In the genomic region with DNA sequence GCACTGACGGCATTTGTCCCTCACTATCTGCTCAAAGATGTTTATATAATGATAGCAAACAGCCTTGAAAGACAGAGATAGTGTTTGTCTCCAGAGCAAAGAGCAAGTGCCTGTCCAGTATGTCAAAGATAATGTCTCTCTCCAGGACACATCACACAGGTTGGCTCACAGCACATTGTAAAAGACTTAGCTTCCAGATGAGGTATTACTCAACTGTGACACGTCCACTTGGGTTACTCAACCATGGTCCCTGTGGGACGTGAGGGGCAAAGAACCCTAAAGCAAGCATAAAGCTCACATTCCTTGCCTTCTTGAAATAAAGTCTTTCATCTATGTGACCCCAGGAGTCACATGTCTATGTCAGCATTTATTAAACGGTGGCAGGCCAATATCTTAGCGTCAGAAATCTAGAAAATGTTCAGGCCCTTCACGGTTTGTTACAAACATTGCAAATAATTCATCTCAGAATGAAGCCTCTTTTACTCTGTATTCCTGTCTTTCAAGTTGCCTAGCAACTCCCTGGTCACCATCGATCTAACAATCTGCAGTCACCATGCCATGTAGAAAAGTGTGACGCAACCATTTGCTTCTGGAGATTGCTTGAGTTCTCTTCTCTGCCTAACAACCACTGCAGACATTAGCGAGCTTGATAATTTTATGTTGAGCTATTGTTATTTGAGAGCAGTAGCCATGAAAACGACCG, we compare ENCODE assay signal across 19 mouse cellular contexts. TPM values are rescaled to one million over a fixed set of nuclear protein-coding genes. Genes with fewer than 3 reads are reported as not detected.
DNase-seq lines count a peak whose midpoint lies in the region; ATAC-seq and TF ChIP-seq lines count a peak whose summit lies in the region.
"Had no signal": no experiment of that assay in that cellular context is flagged by ENCODE, and none has a peak within 500 bp of the region (broad histone marks: within the 10 kb centered on the region; RNA-seq: fewer than 3 reads in every experiment).

No protein-coding gene starts in this region.

- 39% methylated on average over 11 of the region's 11 CpGs for WGBS in liver, embryonic 16.5 days (ENCODE audit: insufficient replicate concordance)
- WGBS in intestine, embryonic 16.5 days, result 48% methylated on average over 11 of the region's 11 CpGs
- 30% methylated on average over 11 of the region's 11 CpGs for WGBS in midbrain, postnatal 0 days

- DNase-seq in liver, result no peak
- DNase-seq in midbrain, postnatal 0 days (ENCODE audit: low spot score), result peak; percentile 40
- no peak for DNase-seq in heart, postnatal 4 days
- no peak for DNase-seq in urinary bladder, adult 2 months (ENCODE audit: low spot score)
- DNase-seq: cerebellum, postnatal 14 days; gastrocnemius, postnatal 14 days; kidney, adult 18-20 months; kidney, postnatal 25 days; lung, adult 2 months; thymus, adult 2 months had no signal

- H3K4me1 ChIP-seq in liver, embryonic 16.5 days (ENCODE audit: control insufficient read depth, low read depth, low read length), result peaks cover 5% of the 10 kb centered on the region; the same call in 1 of the 2 replicates
- H3K4me1 ChIP-seq in intestine, embryonic 16.5 days (ENCODE audit: control insufficient read depth, insufficient read depth, low read length), result no peaks in the 10 kb centered on the region
- no peaks in the 10 kb centered on the region for H3K4me1 ChIP-seq in midbrain, postnatal 0 days (ENCODE audit: insufficient read depth, low read length)

- H3K9me3 ChIP-seq in liver, embryonic 16.5 days (replicated peaks; ENCODE audit: control insufficient read depth, low read length), result no peaks in the 10 kb centered on the region
- no peaks in the 10 kb centered on the region for H3K9me3 ChIP-seq in intestine, embryonic 16.5 days (ENCODE audit: control insufficient read depth, low read length)
- H3K9me3 ChIP-seq in midbrain, postnatal 0 days (ENCODE audit: low read length), result no peaks in the 10 kb centered on the region
- H3K9me3 ChIP-seq: embryonic facial prominence, embryonic 10.5 days; heart, embryonic 10.5 days; neural tube, embryonic 15.5 days had no signal

- peak; percentile 66 for ATAC-seq in liver, embryonic 16.5 days (ENCODE audit: low read depth)
- peak; percentile 53; the same call in 1 of the 2 replicates for ATAC-seq in granulocyte monocyte progenitor cell, adult 5-6 weeks (replicated peaks; ENCODE audit: poor library complexity, severe bottlenecking)
- peak; percentile 62 for ATAC-seq in intestine, embryonic 16.5 days
- no peak for ATAC-seq in midbrain, postnatal 0 days (ENCODE audit: low FRiP score)
- ATAC-seq: Patski had no signal

- TF ChIP-seq CTCF in midbrain, postnatal 0 days (IDR thresholded peaks at IDR 0.05), result no peak

- no peak overlapping the region for H3K9ac ChIP-seq in liver, embryonic 16.5 days (ENCODE audit: low read depth, low read length)
- no peak overlapping the region for H3K9ac ChIP-seq in intestine, embryonic 16.5 days (ENCODE audit: low read depth, low read length)
- no peak overlapping the region for H3K9ac ChIP-seq in midbrain, postnatal 0 days (replicated peaks; ENCODE audit: low read length, poor library complexity, severe bottlenecking)
- H3K9ac ChIP-seq: neural tube, embryonic 15.5 days had no signal

- no peak overlapping the region for H3K4me3 ChIP-seq in liver, embryonic 16.5 days (ENCODE audit: low read depth, low read length)
- H3K4me3 ChIP-seq in intestine, embryonic 16.5 days (ENCODE audit: low read length), result no peak overlapping the region
- H3K4me3 ChIP-seq in midbrain, postnatal 0 days (ENCODE audit: low read depth, low read length), result no peak overlapping the region
- H3K4me3 ChIP-seq: embryonic facial prominence, embryonic 10.5 days; erythroblast, embryonic 14.5 days; heart, embryonic 10.5 days; neural tube, embryonic 15.5 days had no signal

- H3K4me2 ChIP-seq in liver, embryonic 16.5 days (ENCODE audit: low read depth, low read length), result no peak overlapping the region
- H3K4me2 ChIP-seq in intestine, embryonic 16.5 days (ENCODE audit: low read depth, low read length), result no peak overlapping the region
- H3K4me2 ChIP-seq in midbrain, postnatal 0 days (ENCODE audit: low read depth, low read length, poor library complexity, severe bottlenecking), result no peak overlapping the region
- H3K4me2 ChIP-seq: neural tube, embryonic 15.5 days had no signal

- H3K27me3 ChIP-seq in liver, embryonic 16.5 days (ENCODE audit: control insufficient read depth, insufficient read depth, low read depth, low read length), result no peaks in the 10 kb centered on the region
- no peaks in the 10 kb centered on the region for H3K27me3 ChIP-seq in intestine, embryonic 16.5 days (replicated peaks; ENCODE audit: control insufficient read depth, insufficient read depth, low read length)
- H3K27me3 ChIP-seq in midbrain, postnatal 0 days (ENCODE audit: insufficient read depth, low read length), result no peaks in the 10 kb centered on the region
- H3K27me3 ChIP-seq: neural tube, embryonic 15.5 days had no signal

- H3K27ac ChIP-seq in liver, embryonic 16.5 days (ENCODE audit: low read length), result no peak overlapping the region
- no peak overlapping the region for H3K27ac ChIP-seq in intestine, embryonic 16.5 days (ENCODE audit: low read length)
- no peak overlapping the region for H3K27ac ChIP-seq in midbrain, postnatal 0 days (ENCODE audit: low read depth, low read length)
- H3K27ac ChIP-seq: embryonic facial prominence, embryonic 10.5 days; heart, embryonic 10.5 days; macrophage; neural tube, embryonic 15.5 days had no signal

- no peaks in the 10 kb centered on the region for H3K36me3 ChIP-seq in liver, embryonic 16.5 days (ENCODE audit: control insufficient read depth, insufficient read depth)
- H3K36me3 ChIP-seq in intestine, embryonic 16.5 days (ENCODE audit: control insufficient read depth, insufficient read depth, low read length), result no peaks in the 10 kb centered on the region
- no peaks in the 10 kb centered on the region for H3K36me3 ChIP-seq in midbrain, postnatal 0 days (ENCODE audit: insufficient read depth, low read length)
- H3K36me3 ChIP-seq: embryonic facial prominence, embryonic 10.5 days; heart, embryonic 10.5 days; neural tube, embryonic 15.5 days had no signal

RNA-seq across cellular contexts. Expression of gene Col1a2, which starts 45.4 kb away (rescaled TPM):
- 41.2 and 52.8 TPM in 2 replicates for polyA plus RNA-seq in liver, embryonic 16.5 days (2015; fragmentation: Nextera tagmentation; extraction: Ambion mirVana)
- not detected in 2 replicates for total RNA-seq in granulocyte monocyte progenitor cell, adult 5-6 weeks (2014; fragmentation: Nextera tagmentation)
- total RNA-seq in granulocyte monocyte progenitor cell, adult 5-6 weeks (2017), result 0.13 TPM in 1 of 2 replicates, not detected in the other
- 449 and 476 TPM in 2 replicates for polyA plus RNA-seq in intestine, embryonic 16.5 days (2015; fragmentation: Nextera tagmentation; extraction: Ambion mirVana)
- 93.7 and 128 TPM in 2 replicates for total RNA-seq in midbrain, postnatal 0 days (2014; rRNA removed)
- 63.5 and 67.5 TPM in 2 replicates for polyA plus RNA-seq in midbrain, postnatal 0 days (2015; fragmentation: Nextera tagmentation; extraction: Ambion mirVana)
- total RNA-seq in heart, postnatal 4 days (2021), result 100 to 1,000 TPM; 597 to 657 TPM
- polyA plus RNA-seq in urinary bladder, adult 2 months (2012; rRNA removed), result 1,014 and 1,293 TPM in 2 replicates

RNA-seq across cellular contexts. Expression of gene Casd1, which starts 50.6 kb away (rescaled TPM):
- 5.7 and 6.4 TPM in 2 replicates for polyA plus RNA-seq in liver, embryonic 16.5 days (2015; fragmentation: Nextera tagmentation; extraction: Ambion mirVana)
- 28.5 TPM in 2 replicates for total RNA-seq in granulocyte monocyte progenitor cell, adult 5-6 weeks (2014; fragmentation: Nextera tagmentation)
- total RNA-seq in granulocyte monocyte progenitor cell, adult 5-6 weeks (2017), result 40.8 and 48.0 TPM in 2 replicates
- polyA plus RNA-seq in intestine, embryonic 16.5 days (2015; fragmentation: Nextera tagmentation; extraction: Ambion mirVana), result 16.7 and 16.8 TPM in 2 replicates
- 93.6 and 123 TPM in 2 replicates for total RNA-seq in midbrain, postnatal 0 days (2014; rRNA removed)
- polyA plus RNA-seq in midbrain, postnatal 0 days (2015; fragmentation: Nextera tagmentation; extraction: Ambion mirVana), result 42.1 and 44.7 TPM in 2 replicates
- total RNA-seq in heart, postnatal 4 days (2021), result 10 to 100 TPM; 34.5 to 34.6 TPM
- polyA plus RNA-seq in urinary bladder, adult 2 months (2012; rRNA removed), result 29.1 and 29.2 TPM in 2 replicates
